Mouse (Mus musculus): ENCODE results near the gene Timm23.
A peak's percentile ranks its signal among the peaks of the same experiment; 100 is the strongest.
"Not testable (repeated sequence)": the region's sequence is repeated elsewhere in the genome, so short reads cannot be mapped to it uniquely, and the experiment has no call there.

Timm23 gene

GRCm38 (mm10) chr14:32165278-32166061, 36.2 kb downstream of the Timm23 start:
- DNase-seq (ENCODE audit: low read depth) = peak; percentile 72

GRCm38 (mm10) chr14:32164173-32165051, 37.3 kb downstream of the Timm23 start:
- DNase-seq (ENCODE audit: low read depth) = peak; percentile 6

DNA sequence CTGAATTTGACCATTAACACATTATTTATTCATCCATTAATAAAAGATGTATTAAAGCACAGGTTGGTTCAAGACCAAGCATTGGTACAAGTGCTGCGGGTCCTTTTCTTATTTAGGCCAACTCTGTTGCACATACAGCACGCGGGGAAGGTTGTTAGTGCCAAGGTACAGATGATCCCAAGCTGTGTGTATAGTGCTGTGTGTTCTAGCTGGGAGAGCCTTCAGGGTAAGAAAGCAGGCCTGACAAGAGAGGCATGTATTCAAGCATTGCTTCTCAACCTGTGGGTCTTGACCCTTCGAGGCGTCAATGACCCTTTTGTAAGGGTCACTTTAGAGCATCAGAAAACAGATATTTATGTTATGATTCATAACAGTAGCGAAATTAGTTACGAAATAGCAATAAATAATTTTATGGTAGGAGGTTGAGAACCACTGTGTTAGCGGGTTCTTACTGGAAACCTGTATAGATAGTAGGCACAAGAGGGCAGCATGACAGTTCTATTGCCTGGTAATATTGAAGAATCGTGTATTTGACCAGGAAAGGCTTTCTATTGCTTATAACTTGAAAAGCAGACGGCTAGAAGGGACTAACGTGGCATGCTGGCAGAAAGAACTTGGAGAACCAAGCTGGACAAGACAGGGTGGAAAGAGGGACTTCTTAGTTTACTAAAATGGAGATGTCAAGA, 38.4 kb downstream of the Timm23 start:
- no peak for DNase-seq (ENCODE audit: low read depth)

GRCm38 (mm10) chr14:32162231-32162630, 39.5 kb downstream of the Timm23 start:
- no peak for DNase-seq (ENCODE audit: low read depth)

GRCm38 (mm10) chr14:32161090-32161885, 40.4 kb downstream of the Timm23 start:
- DNase-seq (ENCODE audit: low read depth) = no peak

DNA sequence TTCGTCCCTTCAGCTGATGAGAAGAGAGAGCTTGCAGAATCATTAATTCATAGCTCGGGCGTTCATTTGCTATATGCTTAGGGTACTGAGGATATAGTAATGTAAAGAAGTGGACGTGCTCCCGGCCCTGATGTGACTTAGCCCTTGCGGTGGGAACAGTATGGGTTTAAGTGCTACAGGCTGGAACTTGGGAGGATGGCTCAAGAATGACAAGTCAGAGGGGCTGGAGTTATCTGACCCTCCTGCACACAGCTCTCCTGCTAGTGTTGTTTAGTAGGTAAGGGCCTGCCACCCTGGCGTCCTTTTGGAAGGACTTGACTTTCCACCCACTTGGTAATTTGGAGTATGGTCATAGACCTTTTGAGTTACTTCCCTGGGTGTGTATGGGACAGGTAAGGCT, 41.1 kb downstream of the Timm23 start:
- no peak for DNase-seq (ENCODE audit: low read depth)

GRCm38 (mm10) chr14:32159690-32160246, 41.9 kb downstream of the Timm23 start, which contains the start of gene Ncoa4:
Gene Ncoa4, plus strand, starts transcription at chr14:32159865.
- peak; percentile 98 for DNase-seq (ENCODE audit: low read depth)

GRCm38 (mm10) chr14:32159150-32159670, 42.5 kb downstream of the Timm23 start:
- DNase-seq (ENCODE audit: low read depth) = peak; percentile 62

DNA sequence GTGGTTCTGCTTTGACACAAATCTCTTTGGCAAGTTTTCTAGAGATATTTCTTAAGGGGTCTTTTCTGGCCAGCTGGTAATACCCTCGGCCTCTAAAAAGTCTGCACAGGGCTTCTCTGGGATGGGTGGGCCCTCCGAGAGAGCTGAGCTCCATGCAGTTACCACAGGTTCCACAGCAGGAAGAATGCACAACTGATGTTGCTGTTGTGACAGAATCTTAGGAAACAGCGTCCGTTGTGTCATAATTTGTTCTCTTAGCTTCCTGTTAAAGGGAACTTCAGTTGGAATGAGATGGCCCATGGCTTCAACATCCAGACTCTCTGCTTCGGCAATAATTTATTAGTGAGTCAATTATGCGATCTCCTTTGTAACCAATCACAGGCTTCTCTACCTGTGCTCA, 46.9 kb downstream of the Timm23 start:
- no peak for DNase-seq (ENCODE audit: low read depth)

DNA sequence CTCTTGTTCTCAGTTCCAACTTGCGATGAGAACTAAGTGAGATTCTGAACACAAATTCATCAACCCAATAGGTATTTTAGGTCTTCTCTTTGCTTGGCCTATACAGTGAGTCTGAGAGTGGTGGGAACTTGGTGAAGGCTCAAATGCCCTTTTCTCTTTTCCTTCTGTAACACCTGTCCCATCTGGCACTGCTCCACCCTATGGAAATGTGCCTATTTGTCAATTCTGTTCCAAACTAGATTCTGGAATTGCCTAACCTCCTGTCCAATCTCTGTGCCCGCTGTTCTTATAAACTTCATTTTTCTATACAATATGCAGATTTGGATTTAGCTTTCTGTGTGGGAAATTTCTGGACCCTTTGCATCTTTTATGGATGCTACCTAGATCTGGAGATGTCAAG, 48.5 kb downstream of the Timm23 start:
- DNase-seq (ENCODE audit: low read depth) = no peak

DNA sequence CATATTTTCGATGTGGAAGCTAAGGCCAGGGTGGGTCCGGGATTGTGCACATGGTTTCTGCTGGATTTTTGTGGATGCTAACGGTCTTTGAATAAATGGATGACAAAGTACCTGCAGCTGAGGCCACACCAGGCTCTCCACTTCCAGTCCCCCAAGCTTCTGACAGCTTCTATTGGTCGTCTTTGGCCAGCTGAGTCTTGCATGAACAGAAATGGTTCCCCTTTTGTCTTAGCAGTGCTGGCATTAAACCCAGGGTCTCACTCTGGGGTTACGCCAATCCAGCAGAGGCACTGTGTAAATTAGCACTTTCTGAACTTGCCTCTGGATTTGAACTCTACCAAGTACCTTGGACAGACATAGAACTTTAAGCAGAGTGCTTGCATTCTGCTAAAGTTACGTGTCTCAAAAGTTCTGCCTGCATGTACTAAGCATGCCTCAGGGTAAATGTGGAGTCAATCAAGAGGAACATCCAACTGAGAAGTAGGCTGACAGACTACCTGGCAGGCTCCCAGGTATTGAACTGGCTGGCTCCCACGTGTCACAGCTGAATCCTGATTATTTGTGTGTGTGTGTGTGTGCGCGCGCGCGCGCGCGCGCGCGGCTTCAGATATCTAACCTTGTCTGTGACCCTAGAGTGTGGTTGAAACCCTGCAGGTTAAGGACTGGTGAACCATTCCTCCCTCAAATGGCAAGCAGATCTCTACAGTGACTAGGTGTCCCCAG, 49.3 kb downstream of the Timm23 start:
- peak; percentile 18 for DNase-seq (ENCODE audit: low read depth)

DNA sequence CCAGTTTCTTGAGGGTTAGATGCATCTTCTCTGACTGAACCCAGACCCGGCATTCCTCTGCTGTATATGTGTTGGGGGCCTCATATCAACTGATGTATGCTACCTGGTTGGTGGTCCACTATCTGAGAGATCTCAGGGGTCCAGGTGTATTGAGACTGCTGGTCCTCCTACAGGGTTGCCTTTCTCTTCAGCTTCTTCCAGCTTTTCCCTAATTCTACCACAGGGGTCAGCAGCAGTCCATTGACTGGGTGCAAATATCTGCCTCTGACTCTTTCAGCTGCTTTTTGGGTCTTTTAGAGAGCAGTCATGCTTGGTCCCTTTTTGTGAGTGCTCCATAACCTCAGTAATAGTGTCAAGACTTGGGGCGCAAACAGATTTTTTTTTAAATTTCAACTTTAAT, 50.8 kb downstream of the Timm23 start:
- DNase-seq (ENCODE audit: low read depth) = no peak

GRCm38 (mm10) chr14:32146578-32146977, 55.1 kb downstream of the Timm23 start:
- no peak for DNase-seq (ENCODE audit: low read depth)

DNA sequence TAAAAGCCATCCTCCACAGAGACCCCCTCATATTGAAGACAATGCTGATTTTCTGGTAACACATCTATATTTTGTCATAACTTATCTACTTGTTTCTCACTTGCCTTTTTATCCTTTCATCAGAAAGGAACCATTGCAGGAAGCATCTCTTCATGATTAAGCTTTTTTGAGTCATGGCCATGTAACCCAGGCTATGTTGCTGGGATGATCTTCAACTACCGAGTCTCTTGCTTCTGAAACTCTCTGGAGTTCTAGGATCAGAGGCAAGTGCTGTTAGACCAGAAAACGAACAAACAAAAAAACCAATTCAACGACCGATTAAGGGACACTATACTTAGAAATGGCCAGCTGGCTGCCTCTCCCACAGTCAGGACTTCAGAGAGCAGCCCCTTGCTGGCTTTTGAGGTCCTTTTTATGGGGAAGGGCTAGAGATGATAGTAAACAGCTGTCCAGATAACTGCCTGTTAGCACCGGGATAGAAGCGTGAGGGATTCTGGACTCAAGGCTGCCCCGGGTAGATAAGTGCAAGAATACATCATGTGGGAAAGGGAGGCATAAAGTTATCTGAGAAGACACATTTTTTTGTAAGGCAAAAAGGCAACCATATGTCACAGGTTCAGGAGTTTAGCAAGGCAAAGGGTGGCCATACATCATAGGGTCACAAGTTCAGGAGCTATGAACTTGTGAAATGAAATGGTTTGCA, 55.7 kb downstream of the Timm23 start:
- no peak for DNase-seq (ENCODE audit: low read depth)

DNA sequence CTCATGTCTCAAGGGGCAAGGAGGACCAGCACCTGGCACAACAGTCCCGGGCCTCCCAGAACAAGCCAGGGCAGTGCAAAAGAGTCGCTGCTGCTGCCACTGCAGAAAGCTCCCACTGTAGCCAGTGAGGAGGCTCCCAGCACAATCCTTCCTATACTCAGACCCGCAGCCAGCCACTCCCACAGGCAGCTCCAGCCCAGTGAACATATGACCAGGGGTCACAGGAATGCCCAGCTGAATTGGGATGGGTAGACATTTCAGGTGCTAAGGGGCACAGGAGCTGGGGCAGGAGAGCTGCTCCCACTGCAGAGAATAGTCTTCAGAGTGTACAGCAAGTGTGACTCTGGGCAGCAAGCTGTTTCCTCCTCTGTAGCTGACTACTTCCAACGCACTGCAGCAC, 56.3 kb downstream of the Timm23 start:
- no peak for DNase-seq (ENCODE audit: low read depth)

GRCm38 (mm10) chr14:32144734-32145133, 57.0 kb downstream of the Timm23 start:
- DNase-seq (ENCODE audit: low read depth) = no peak

- no peak for DNase-seq (ENCODE audit: low read depth)
Observed at GRCm38 (mm10) chr14:32141723-32142122, 60.0 kb downstream of the Timm23 start, which contains the start of gene Msmb. Gene Msmb, plus strand, starts transcription at chr14:32142023.

DNA sequence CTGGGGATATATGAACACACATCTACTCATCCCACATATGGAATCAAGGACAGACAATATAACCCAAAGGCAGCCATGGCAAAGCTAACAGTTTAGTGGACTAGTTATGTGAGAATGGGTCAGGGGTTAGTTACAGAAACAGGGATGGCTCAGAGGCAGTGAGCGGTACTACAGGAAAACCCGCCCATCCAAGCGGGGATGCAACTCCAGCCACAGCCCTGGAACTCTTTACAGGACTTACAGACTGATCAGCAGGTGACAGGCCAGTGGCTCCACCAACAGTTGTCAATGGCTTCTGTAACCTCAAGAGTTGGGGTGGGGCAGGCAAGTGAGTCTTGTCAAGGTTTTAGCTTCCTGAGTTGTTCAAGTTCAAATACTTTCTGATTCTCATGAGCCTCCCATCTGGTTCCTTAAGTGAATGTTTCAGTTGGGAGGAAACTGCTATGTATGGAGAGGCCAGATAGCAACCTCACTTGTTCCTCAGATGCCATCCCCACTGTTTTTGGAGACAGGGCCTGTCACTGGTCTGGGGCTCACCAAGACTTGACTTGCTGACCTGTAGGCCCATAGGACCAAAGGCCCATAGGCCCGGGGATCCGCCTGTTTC, 61.2 kb downstream of the Timm23 start:
- no peak for DNase-seq (ENCODE audit: low read depth)

DNA sequence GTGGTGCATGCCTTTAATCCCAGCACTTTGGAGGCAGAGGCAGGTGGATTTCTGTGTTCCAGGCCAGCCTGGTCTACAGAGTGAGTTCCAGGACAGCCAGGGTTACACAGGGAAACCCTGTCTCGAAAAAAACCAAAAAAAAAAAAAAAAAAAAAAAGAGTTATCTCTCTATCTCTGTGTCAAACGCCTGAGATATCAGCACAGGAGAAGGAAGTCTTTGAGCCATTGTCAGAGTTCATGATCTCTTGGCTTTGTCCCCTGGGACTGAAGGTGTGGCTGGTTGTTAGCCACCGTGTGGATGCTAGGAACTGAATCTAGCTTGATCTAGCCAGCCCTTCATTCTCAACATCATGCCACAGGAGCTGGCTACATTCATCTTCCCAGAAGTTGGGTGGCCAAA, 65.2 kb downstream of the Timm23 start:
- DNase-seq (ENCODE audit: low read depth) = not testable (repeated sequence)
